Mouse (Mus musculus): Measurements from ENCODE around the gene Slc35c2. TPM values are rescaled to one million over a fixed set of nuclear protein-coding genes. Genes with fewer than 3 reads are reported as not detected.

Gene Slc35c2
- polyA plus RNA-seq, 1 experiment from 2014 or later: 62.4 TPM

DNA sequence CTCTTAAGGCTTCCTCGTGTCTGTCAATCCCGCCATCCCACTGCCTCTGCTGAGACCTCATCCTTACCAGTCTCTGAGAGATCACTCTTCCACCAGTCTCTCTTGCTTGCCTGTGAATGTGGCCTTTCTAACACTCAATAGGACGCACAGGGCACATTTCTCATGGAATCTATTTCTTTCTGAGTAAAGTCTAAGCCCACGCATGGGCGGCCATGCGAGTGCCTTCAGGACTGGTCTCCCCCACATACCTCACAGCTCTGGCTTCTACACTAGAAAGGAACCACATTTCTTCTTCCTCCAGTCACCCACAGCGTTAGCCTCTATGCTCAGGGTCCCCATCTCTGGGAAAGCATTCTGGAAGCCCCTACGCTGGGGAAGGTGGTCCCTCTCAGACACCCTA lies 26.5 kb upstream of the Slc35c2 start:
- H3K9me3 ChIP-seq (ENCODE audit: low read length): no peaks in the 10 kb centered on the region
- ATAC-seq (ENCODE audit: low FRiP score, low TSS enrichment): peak; percentile 39; the same call in 1 of the 2 replicates
- no peak overlapping the region for H3K4me2 ChIP-seq (replicated peaks; ENCODE audit: low read depth, low read length)
- peaks cover 41% of the 10 kb centered on the region for H3K36me3 ChIP-seq (ENCODE audit: insufficient read depth, low read length)
- H3K4me3 ChIP-seq (ENCODE audit: low read length): no peak overlapping the region
- 47% methylated on average over 8 of the region's 8 CpGs for WGBS
- H3K4me1 ChIP-seq (ENCODE audit: insufficient read depth, low read length): peaks cover 68% of the 10 kb centered on the region
- H3K9ac ChIP-seq (replicated peaks; ENCODE audit: low read length): 0 out of 2 replicates have a peak overlapping the region, but pooled peaks have one; percentile 35
- H3K27me3 ChIP-seq (ENCODE audit: insufficient read depth, low read length): no peaks in the 10 kb centered on the region
- H3K27ac ChIP-seq (ENCODE audit: low read length): peak overlapping the region; percentile 84

- ATAC-seq (ENCODE audit: low FRiP score, low TSS enrichment): no peak
- Histone ChIP-seq H3K27ac (ENCODE audit: low read length) (no peak overlapping the region), H3K9ac (replicated peaks; ENCODE audit: low read length) (no peak overlapping the region), H3K4me3 (ENCODE audit: low read length) (no peak overlapping the region), H3K27me3 (ENCODE audit: insufficient read depth, low read length) (no peaks in the 10 kb centered on the region), H3K4me1 (ENCODE audit: insufficient read depth, low read length) (peaks cover 56% of the 10 kb centered on the region), H3K9me3 (ENCODE audit: low read length) (no peaks in the 10 kb centered on the region), H3K4me2 (replicated peaks; ENCODE audit: low read depth, low read length) (no peak overlapping the region), H3K36me3 (ENCODE audit: insufficient read depth, low read length) (peaks cover 47% of the 10 kb centered on the region)
- WGBS: 54% methylated on average over 7 of the region's 7 CpGs
These were observed 24.7 kb upstream of the Slc35c2 start for GRCm38 (mm10) chr2:165312381-165312780.

GRCm38 (mm10) chr2:165311577-165311976 lies 23.9 kb upstream of the Slc35c2 start:
- H3K36me3 ChIP-seq (ENCODE audit: insufficient read depth, low read length): peaks cover 47% of the 10 kb centered on the region
- ATAC-seq (ENCODE audit: low FRiP score, low TSS enrichment): no peak
- peaks cover 48% of the 10 kb centered on the region for H3K4me1 ChIP-seq (ENCODE audit: insufficient read depth, low read length)

GRCm38 (mm10) chr2:165310818-165311425 lies 23.3 kb upstream of the Slc35c2 start:
- 57% methylated on average over 13 of the region's 13 CpGs for WGBS
- no peak overlapping the region for H3K4me2 ChIP-seq (replicated peaks; ENCODE audit: low read depth, low read length)
- H3K4me1 ChIP-seq (ENCODE audit: insufficient read depth, low read length): peaks cover 41% of the 10 kb centered on the region

More at GRCm38 (mm10) chr2:165311577-165311976, 23.9 kb upstream of the Slc35c2 start:
- Histone ChIP-seq H3K27ac (ENCODE audit: low read length) (no peak overlapping the region), H3K9me3 (ENCODE audit: low read length) (no peaks in the 10 kb centered on the region), H3K27me3 (ENCODE audit: insufficient read depth, low read length) (no peaks in the 10 kb centered on the region), H3K9ac (replicated peaks; ENCODE audit: low read length) (no peak overlapping the region), H3K4me3 (ENCODE audit: low read length) (no peak overlapping the region), H3K4me2 (replicated peaks; ENCODE audit: low read depth, low read length) (no peak overlapping the region)
- WGBS: 70% methylated on average over 12 of the region's 12 CpGs

DNA sequence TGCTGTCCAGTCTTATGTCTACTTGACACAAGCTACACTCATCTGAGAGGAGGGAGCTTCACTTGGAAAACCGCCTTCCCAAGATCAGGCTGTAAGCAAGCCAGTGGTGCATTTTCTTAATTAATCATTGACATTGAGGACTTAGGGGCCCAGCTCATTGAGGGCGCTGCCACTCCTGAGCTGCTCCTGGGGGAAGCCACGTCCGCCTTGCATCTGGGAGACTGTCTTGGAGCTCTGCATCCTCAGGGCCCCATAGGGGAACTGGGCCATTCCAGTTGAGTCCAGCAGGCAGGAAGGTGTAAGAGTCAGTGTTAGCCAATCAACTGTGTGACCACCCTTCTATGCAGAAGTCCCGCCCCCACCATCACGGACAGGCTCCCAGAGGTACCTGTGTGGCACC lies 20.1 kb upstream of the Slc35c2 start:
- H3K4me1 ChIP-seq (ENCODE audit: insufficient read depth, low read length): peaks cover 25% of the 10 kb centered on the region
- H3K27ac ChIP-seq (ENCODE audit: low read length): peak overlapping the region; percentile 46; the same call in 1 of the 2 replicates
- no peak overlapping the region for H3K4me3 ChIP-seq (ENCODE audit: low read length)
- no peak overlapping the region for H3K9ac ChIP-seq (replicated peaks; ENCODE audit: low read length)
- H3K36me3 ChIP-seq (ENCODE audit: insufficient read depth, low read length): peaks cover 46% of the 10 kb centered on the region
- ATAC-seq (ENCODE audit: low FRiP score, low TSS enrichment): peak; percentile 84
- no peak overlapping the region for H3K4me2 ChIP-seq (replicated peaks; ENCODE audit: low read depth, low read length)
- H3K9me3 ChIP-seq (ENCODE audit: low read length): no peaks in the 10 kb centered on the region
- 64% methylated on average over 6 of the region's 6 CpGs for WGBS
- no peaks in the 10 kb centered on the region for H3K27me3 ChIP-seq (ENCODE audit: insufficient read depth, low read length)

More at GRCm38 (mm10) chr2:165310818-165311425, 23.3 kb upstream of the Slc35c2 start:
- Histone ChIP-seq H3K36me3 (ENCODE audit: insufficient read depth, low read length) (peaks cover 44% of the 10 kb centered on the region), H3K9ac (replicated peaks; ENCODE audit: low read length) (no peak overlapping the region), H3K9me3 (ENCODE audit: low read length) (no peaks in the 10 kb centered on the region), H3K27ac (ENCODE audit: low read length) (no peak overlapping the region), H3K27me3 (ENCODE audit: insufficient read depth, low read length) (no peaks in the 10 kb centered on the region), H3K4me3 (ENCODE audit: low read length) (no peak overlapping the region)
- ATAC-seq (ENCODE audit: low FRiP score, low TSS enrichment): no peak

- no peak for ATAC-seq (ENCODE audit: low FRiP score, low TSS enrichment)
- Histone ChIP-seq H3K9me3 (ENCODE audit: low read length) (no peaks in the 10 kb centered on the region), H3K9ac (replicated peaks; ENCODE audit: low read length) (no peak overlapping the region), H3K4me1 (ENCODE audit: insufficient read depth, low read length) (peaks cover 16% of the 10 kb centered on the region), H3K4me2 (replicated peaks; ENCODE audit: low read depth, low read length) (no peak overlapping the region), H3K36me3 (ENCODE audit: insufficient read depth, low read length) (peaks cover 46% of the 10 kb centered on the region), H3K27ac (ENCODE audit: low read length) (no peak overlapping the region), H3K27me3 (ENCODE audit: insufficient read depth, low read length) (no peaks in the 10 kb centered on the region), H3K4me3 (ENCODE audit: low read length) (no peak overlapping the region)
- 78% methylated on average over 8 of the region's 8 CpGs for WGBS
These were observed 17.8 kb upstream of the Slc35c2 start for GRCm38 (mm10) chr2:165305438-165305837.

DNA sequence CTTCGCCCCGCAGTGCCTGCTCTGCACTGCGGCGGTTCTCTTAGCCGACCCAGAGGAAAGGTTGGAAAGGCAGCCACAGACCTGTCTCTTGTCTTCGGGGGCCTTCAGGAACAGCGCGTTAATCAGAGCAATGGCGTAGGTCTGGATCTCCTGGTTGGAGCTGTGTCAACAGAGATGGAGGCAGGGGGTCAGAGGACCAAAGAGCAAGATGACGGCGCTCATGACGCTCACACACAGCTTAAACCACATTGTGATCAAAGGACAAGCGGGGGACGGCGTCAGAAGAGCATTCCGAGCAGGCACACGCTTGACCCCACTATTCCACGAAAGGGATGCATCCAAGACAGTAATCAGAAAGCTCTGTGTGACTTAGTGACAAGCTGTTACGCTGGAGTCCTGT lies 17.1 kb upstream of the Slc35c2 start:
- no peak overlapping the region for H3K27ac ChIP-seq (ENCODE audit: low read length)
- H3K9ac ChIP-seq (replicated peaks; ENCODE audit: low read length): no peak overlapping the region
- H3K4me3 ChIP-seq (ENCODE audit: low read length): no peak overlapping the region
- peaks cover 40% of the 10 kb centered on the region for H3K36me3 ChIP-seq (ENCODE audit: insufficient read depth, low read length)
- H3K4me2 ChIP-seq (replicated peaks; ENCODE audit: low read depth, low read length): no peak overlapping the region
- no peak for ATAC-seq (ENCODE audit: low FRiP score, low TSS enrichment)
- 81% methylated on average over 19 of the region's 19 CpGs for WGBS
- H3K9me3 ChIP-seq (ENCODE audit: low read length): no peaks in the 10 kb centered on the region
- peaks cover 10% of the 10 kb centered on the region for H3K4me1 ChIP-seq (ENCODE audit: insufficient read depth, low read length)
- no peaks in the 10 kb centered on the region for H3K27me3 ChIP-seq (ENCODE audit: insufficient read depth, low read length)

- Histone ChIP-seq H3K36me3 (ENCODE audit: insufficient read depth, low read length) (peaks cover 34% of the 10 kb centered on the region), H3K4me2 (replicated peaks; ENCODE audit: low read depth, low read length) (no peak overlapping the region), H3K4me1 (ENCODE audit: insufficient read depth, low read length) (peaks cover 3% of the 10 kb centered on the region; the same call in 1 of the 2 replicates), H3K27ac (ENCODE audit: low read length) (no peak overlapping the region), H3K27me3 (ENCODE audit: insufficient read depth, low read length) (no peaks in the 10 kb centered on the region), H3K9me3 (ENCODE audit: low read length) (no peaks in the 10 kb centered on the region), H3K4me3 (ENCODE audit: low read length) (no peak overlapping the region), H3K9ac (replicated peaks; ENCODE audit: low read length) (no peak overlapping the region)
- no peak for ATAC-seq (ENCODE audit: low FRiP score, low TSS enrichment)
- 95% methylated on average over 6 of the region's 6 CpGs for WGBS
These were observed 15.8 kb upstream of the Slc35c2 start for GRCm38 (mm10) chr2:165303354-165304012.

- ATAC-seq (ENCODE audit: low FRiP score, low TSS enrichment): peak; percentile 50; the same call in 1 of the 2 replicates
- Histone ChIP-seq H3K36me3 (ENCODE audit: insufficient read depth, low read length) (peaks cover 48% of the 10 kb centered on the region), H3K27me3 (ENCODE audit: insufficient read depth, low read length) (no peaks in the 10 kb centered on the region), H3K4me2 (replicated peaks; ENCODE audit: low read depth, low read length) (no peak overlapping the region), H3K27ac (ENCODE audit: low read length) (no peak overlapping the region), H3K4me1 (ENCODE audit: insufficient read depth, low read length) (peaks cover 3% of the 10 kb centered on the region; the same call in 1 of the 2 replicates), H3K9ac (replicated peaks; ENCODE audit: low read length) (no peak overlapping the region), H3K4me3 (ENCODE audit: low read length) (no peak overlapping the region), H3K9me3 (ENCODE audit: low read length) (no peaks in the 10 kb centered on the region)
- 74% methylated on average over 3 of the region's 3 CpGs for WGBS
These were observed 13.7 kb upstream of the Slc35c2 start for GRCm38 (mm10) chr2:165301409-165301808.

DNA sequence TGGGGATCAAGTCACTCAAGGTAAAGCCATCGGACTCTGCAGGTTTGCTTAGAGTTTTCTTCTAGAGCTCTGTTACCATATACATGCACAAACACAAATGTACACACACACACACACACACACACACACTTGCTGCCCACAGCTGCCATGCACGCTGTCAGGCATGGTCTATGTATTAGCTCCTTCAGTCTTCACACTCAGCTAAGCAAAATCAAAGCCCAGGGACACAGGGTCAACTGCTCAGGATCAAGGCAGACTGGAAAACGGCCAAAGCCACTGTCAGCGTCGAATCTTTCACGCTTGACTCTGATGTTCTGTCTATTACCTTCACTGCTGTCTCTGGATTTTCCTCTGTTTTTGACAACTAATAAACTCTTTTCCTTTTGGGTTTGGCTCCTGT lies 13.2 kb upstream of the Slc35c2 start:
- Histone ChIP-seq H3K4me2 (replicated peaks; ENCODE audit: low read depth, low read length) (no peak overlapping the region), H3K4me1 (ENCODE audit: insufficient read depth, low read length) (peaks cover 3% of the 10 kb centered on the region; the same call in 1 of the 2 replicates), H3K9ac (replicated peaks; ENCODE audit: low read length) (no peak overlapping the region), H3K27me3 (ENCODE audit: insufficient read depth, low read length) (no peaks in the 10 kb centered on the region), H3K27ac (ENCODE audit: low read length) (no peak overlapping the region), H3K9me3 (ENCODE audit: low read length) (no peaks in the 10 kb centered on the region), H3K4me3 (ENCODE audit: low read length) (no peak overlapping the region), H3K36me3 (ENCODE audit: insufficient read depth, low read length) (peaks cover 53% of the 10 kb centered on the region)
- 62% methylated on average over 6 of the region's 6 CpGs for WGBS
- ATAC-seq (ENCODE audit: low FRiP score, low TSS enrichment): no peak

Measured in kidney, embryonic 16.5 days (tissue).